Mouse (Mus musculus) stomach, postnatal 0 days (tissue): ENCODE results near the gene Cnih3.

Experiments
- CTCF ChIP-seq: IDR thresholded peaks from 2 replicates; pipeline ENCODE4 v1.5.1; 2016; ENCODE audit warnings: antibody characterized with exemption, low read depth, mild to moderate bottlenecking, moderate library complexity
- EP300 ChIP-seq: optimal IDR thresholded peaks from 2 replicates; pipeline ENCODE3; 2016; ENCODE audit warnings: antibody characterized with exemption

DNA sequence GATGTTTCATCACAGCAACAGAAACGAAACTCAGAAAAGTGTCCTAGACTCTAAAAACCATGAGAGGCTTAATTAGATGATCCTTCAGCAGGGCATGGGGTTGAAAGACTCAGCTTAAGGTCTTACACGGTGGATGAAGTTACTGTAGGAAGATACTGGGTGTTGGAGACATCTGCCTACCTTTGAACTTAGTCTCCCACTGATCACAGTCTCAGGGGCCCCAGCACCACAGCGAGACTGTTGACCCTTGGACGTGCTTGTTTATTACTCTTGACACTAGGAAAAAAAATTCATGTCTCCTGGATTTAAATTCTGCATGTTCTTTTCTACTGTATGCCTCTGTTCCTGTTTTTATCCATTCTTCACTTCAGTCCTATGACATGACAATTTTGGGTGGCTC, 11.6 kb downstream of the Cnih3 start:
- no peak for TF ChIP-seq CTCF
- TF ChIP-seq EP300, result no peak
